Mouse (Mus musculus) lung, adult 18-20 months (tissue): ENCODE results near the gene Tspan7.
A peak's percentile ranks its signal among the peaks of the same experiment; 100 is the strongest.

Experiments
- DNase-seq, 2 experiments: peaks; one replicate each; pipeline ENCODE4 v3.0.0; 2022; ENCODE audit warnings: mixed read lengths in 2 of 2

Gene Tspan7

DNA sequence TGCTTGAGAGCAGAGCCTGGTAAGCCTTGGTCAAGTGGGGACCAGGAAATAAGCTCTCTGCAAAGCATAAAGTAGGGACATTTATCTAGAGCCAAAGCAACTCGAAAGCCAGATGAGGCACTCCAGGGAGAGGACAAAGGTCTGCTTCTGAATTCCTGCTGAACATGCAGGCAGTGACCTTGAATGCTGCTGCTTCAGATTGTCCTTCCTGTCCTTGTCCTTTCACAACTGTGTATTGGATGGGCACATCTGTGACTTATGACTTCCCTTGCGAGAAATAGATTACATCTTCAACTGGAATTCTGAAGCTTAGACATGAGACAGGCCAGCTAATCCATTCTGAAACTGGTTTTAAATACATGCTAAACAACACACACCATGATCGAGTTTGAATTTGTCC, 71.9 kb downstream of the Tspan7 start:
- DNase-seq, result no peak

DNA sequence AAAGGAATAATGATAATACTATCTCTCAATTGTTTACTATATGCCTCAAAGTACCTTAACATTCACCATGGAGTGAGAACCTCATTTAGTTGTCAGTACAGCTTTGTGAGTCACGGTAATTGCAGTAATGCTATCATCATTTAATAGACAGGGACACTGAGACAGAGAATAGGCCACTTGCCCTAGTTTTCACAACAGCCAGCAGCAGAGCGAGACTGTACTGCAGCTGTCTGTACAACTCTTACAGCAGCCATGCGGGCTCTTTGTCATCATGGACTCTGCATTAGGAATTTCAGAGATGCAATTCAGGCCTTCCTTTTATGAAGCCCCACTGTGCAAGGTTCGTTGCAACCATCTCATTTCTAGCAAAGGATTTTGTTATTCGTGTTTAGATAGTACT, 72.6 kb downstream of the Tspan7 start:
- no peak for DNase-seq

DNA sequence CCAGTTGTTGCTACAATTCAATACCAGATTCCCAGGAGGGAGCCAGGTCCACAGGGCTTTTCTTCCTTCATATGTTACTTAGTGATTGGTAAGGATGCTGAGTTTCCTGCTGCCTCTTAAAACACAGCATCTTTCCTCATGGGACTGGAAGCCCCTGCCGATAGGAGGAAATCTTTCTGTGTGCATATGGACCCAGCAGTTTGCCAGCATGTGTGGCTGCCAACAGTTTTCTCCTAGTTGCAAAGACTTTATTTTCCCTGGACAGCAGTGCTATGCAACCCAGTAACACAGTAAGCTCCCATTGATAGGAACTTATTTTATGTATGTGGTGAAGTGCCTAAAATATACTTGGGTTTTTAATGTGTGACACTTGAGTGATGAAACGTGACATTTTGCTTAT, 73.7 kb downstream of the Tspan7 start:
- no peak for DNase-seq

DNA sequence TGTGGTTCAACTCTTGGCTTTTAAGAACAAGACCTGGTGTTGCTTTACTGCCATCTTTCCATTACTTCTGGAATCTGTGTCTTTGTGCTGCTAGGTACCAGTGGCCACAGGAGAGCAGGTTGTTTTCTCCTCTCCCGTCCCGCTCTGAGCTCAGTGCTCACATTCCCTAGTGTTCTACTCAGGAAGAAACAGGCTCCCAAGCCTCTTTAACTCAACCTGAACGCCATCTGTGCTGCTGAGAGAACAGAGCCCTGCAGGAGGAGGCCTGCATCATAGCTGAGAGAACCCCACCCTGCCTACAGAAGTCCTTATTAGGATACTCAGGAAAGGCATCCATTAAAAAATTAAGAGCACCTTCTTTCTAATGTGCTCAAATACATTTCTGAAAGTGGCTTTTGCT, 80.9 kb downstream of the Tspan7 start:
- no peak for DNase-seq

DNA sequence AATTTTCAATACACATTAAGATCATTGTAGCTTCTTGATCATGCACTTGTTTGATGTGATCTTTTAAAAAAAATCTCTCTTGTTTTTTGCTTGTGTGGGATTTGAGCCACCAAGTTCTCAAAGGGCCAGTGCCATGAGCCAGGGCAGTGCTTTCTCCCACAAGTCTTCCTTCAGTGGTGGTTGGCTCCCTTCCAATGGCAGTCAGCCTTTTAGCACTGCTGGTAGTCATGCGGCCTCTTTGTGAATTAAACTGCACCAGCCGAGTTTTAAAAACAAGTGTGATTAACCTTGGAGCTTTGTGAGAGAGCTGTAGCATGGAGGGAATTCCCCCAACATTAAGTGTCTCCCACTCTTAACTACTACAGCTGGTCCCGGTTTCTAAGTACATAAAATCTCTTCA, 89.6 kb downstream of the Tspan7 start:
- peak; percentile 12 to 13 for DNase-seq

DNA sequence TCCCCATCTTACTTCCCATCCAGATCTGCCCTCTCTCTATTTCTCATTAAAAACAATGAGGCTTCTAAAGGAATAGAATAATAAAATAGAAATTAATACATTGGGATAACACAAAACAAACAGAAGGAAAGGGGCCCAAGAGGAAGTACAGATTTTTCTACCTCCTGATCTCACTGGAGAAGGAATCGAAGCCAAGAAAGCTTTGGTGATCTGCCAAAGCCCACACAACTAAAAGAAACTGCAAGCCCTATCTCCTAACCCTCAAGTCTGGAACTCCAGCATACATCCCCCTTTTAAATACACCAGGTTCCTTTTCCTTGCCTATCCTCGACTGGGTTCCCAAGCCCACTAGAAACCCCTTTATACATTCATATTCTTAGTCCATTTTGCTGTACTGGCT, 90.4 kb downstream of the Tspan7 start:
- no peak for DNase-seq

DNA sequence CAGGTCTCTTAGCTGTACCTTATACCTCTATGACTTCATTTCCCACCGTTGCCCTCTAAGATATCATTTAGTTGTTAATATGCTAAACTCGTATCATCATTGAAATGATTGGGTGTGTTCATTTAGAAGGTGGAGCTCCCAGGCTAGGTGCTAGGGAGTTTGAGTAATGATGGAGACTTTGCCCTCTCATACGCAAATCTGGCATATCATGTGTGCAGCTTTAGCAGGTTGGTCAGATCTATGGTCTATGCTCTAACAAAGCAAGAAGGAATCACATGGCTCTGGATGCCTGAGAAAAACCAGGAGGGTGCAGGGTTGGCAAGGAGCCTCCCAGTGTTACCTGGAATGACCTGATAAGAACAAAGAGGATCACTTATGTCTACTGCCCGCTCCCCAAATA, 91.4 kb downstream of the Tspan7 start:
- no peak for DNase-seq

DNA sequence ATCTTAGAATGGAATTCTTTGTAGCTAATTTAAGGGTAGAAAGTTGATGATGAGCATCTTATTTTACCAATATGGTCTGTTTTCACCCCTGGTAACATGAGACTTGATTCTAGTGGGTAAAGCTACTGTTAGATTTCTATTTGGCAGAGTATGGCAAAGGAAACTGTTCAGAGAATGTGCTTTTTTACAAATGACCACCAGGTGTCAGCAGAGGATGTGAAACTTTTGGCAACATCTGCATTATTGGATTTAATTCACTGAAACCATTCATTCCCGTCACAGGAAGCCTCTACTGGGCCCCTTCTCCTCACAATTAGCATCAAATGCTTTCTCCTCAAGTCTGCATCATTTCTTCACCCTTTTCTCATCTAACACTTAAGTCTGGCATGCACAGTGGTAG, 92.4 kb downstream of the Tspan7 start:
- DNase-seq, result no peak

DNA sequence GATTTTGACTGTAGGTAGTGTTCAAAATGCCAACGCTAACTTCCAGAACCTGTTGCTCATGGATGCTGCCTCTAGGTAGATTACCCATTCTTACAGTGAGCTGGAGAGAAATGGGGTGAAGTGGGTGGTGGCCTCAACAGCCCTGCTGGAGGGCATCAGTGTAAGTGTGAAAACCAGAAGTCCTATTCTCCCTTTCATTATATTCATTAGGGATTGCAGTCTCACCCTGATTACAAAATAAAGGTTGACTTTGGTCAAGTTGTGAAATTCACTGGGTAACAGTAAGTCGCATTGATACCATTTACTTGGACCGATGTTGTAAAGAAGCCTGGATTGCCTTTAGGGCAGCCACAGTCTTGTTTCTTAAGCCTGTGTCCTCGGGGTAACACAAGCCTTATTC, 97.8 kb downstream of the Tspan7 start:
- DNase-seq, result no peak

DNA sequence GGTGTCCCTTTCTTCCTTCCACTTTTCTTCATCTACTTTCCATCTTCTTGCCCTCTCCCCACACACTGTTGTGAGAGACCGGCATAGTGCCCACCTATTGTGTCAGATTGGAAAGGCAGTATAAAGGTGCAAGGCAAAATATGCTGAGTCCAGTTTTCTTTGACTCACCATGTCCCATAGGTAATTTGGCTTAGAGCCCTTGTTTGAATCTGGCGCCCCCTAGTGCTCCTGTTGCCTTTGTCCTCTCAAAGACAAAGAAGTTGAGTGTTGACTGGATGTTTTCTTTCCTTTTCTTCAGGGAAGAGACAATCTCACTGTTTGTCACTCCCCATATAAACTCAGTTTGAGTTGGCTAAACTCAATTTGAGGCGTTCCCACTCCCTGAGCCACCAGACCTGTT, 107.3 kb downstream of the Tspan7 start:
- peak; percentile 9 to 20 for DNase-seq

DNA sequence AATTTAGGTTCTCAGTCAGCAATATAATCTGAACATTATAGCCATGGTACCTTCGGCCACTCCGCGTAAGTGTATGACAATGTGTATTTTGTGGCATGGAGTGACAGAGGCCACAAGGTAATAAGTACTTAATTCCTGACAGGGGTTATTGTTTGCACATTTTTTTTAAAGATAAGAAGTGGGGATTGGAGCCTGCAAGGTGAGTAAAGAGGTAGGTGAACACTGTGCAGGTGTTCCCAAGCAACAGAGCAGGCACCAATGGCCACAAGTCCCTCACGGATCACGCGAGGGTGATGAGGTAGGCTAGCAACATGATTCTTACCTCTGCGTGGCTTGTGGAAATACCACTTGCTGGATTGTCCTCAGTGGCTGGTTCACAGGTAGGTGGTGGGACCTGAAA, 108.6 kb downstream of the Tspan7 start:
- DNase-seq, result no peak

DNA sequence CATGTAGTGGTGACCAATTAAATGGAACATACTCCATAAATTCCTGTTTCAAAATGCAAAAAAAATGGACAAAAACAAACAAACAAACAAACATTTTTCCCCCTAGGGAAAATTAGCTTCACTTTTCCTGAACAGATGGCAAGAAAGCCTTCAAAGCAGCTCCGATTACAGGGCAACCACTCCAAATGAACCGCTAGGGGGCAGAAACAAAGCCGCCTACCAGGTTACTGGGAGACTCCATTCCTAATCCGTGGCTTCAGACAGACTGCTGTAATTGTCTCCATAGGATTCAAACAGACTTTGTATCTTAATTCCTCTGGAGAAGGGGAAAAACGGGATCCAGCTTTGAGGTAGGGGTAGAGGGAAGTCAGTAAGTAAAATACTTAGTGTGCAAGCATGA, 132.2 kb downstream of the Tspan7 start:
- DNase-seq, result peak in 1 of 2 experiments; percentile 14

DNA sequence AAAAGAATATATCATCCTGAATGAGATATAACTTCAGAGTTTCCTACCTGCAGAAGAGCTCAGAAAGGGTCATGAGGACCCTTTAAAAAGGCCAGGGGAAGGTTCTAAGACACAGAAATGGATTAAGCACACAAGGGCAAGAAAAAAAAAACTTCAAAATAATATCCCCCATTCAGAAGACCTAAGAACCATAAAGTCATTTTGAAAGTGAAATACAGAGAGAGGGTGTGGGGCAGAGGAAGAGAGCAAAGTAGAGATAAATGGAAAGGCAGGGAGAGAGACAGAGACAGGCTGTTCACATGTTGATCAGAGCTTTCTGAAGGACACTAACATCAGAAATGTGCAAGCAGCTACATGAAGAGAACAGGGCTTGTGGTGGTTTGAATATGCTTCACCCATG, 156.1 kb downstream of the Tspan7 start:
- DNase-seq, result no peak
